Mouse (Mus musculus): ENCODE measurements around the gene Il12a. TPM values are rescaled to one million over a fixed set of nuclear protein-coding genes. Genes with fewer than 3 reads are reported as not detected.
A peak's percentile ranks its signal among the peaks of the same experiment; 100 is the strongest.

Il12a gene
- polyA plus RNA-seq (2015; fragmentation: Nextera tagmentation; extraction: Ambion mirVana) = 0.15 TPM in 1 of 2 replicates, not detected in the other

- no peak for ATAC-seq (replicated peaks; ENCODE audit: insufficient number of reproducible peaks, insufficient read depth, low FRiP score, low read depth)
- H3K4me2 ChIP-seq = peak within 1 kb of the TSS; percentile 50
- peak within 1 kb of the TSS; percentile 31 for H3K4me3 ChIP-seq
- WGBS = 92% methylated on average over 4 of the region's 4 CpGs
- no peaks in the 10 kb centered on the region for H3K27me3 ChIP-seq
- H3K27ac ChIP-seq = no peak within 1 kb of the TSS
- H3K36me3 ChIP-seq = no peaks in the 10 kb centered on the region
- H3K9me3 ChIP-seq (replicated peaks) = no peaks in the 10 kb centered on the region
- no peaks in the 10 kb centered on the region; the same call in 1 of the 2 replicates for H3K4me1 ChIP-seq (replicated peaks)
- no peak within 1 kb of the TSS for H3K9ac ChIP-seq
Measured at GRCm38 (mm10) chr3:68690344-68690743, at the start of gene Il12a. Gene Il12a (plus strand): TSS chr3:68690644.

- no peaks in the 10 kb centered on the region for H3K27me3 ChIP-seq
- no peak overlapping the region for H3K9ac ChIP-seq
- no peaks in the 10 kb centered on the region for H3K36me3 ChIP-seq
- no peaks in the 10 kb centered on the region for H3K4me1 ChIP-seq (replicated peaks)
- ATAC-seq (replicated peaks; ENCODE audit: insufficient number of reproducible peaks, insufficient read depth, low FRiP score, low read depth) = no peak
- no peak overlapping the region for H3K4me2 ChIP-seq
- H3K9me3 ChIP-seq (replicated peaks) = no peaks in the 10 kb centered on the region
- no peak overlapping the region for H3K27ac ChIP-seq
- WGBS = 81% methylated on average over 7 of the region's 7 CpGs
- H3K4me3 ChIP-seq = no peak overlapping the region
Measured at GRCm38 (mm10) chr3:68642935-68643334, 47.5 kb upstream of the Il12a start.

GRCm38 (mm10) chr3:68646387-68647130 lies 43.9 kb upstream of the Il12a start:
- no peaks in the 10 kb centered on the region for H3K9me3 ChIP-seq (replicated peaks)
- no peaks in the 10 kb centered on the region for H3K36me3 ChIP-seq
- no peak overlapping the region for H3K27ac ChIP-seq
- H3K27me3 ChIP-seq = no peaks in the 10 kb centered on the region
- H3K9ac ChIP-seq = no peak overlapping the region
- whole genome bisulfite sequencing = 77% methylated on average over 6 of the region's 6 CpGs
- H3K4me3 ChIP-seq = no peak overlapping the region
- H3K4me2 ChIP-seq = no peak overlapping the region
- ATAC-seq (replicated peaks; ENCODE audit: insufficient number of reproducible peaks, insufficient read depth, low FRiP score, low read depth) = no peak
- no peaks in the 10 kb centered on the region for H3K4me1 ChIP-seq (replicated peaks)

DNA sequence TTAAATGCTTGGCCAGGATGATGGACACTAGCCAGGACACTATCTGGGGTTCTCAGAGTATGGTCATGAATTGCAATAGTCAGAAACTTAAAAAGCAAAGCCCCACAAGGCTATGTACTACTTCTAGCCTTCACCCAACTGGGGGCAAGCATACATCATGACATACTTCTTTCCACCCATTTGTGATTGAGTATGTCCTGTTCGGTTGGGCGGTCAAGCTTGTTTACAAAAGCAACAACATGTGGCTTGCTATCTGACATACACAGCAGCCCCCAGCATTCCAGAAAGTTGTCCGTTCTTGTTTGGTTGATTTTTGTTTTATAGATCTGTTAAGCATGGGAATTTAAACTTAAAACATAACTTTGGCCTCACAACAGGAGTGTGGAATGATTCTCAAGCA lies 43.2 kb upstream of the Il12a start:
- Histone ChIP-seq H3K27me3 (no peaks in the 10 kb centered on the region), H3K4me2 (no peak overlapping the region), H3K4me3 (no peak overlapping the region), H3K9me3 (replicated peaks) (no peaks in the 10 kb centered on the region), H3K4me1 (replicated peaks) (no peaks in the 10 kb centered on the region), H3K36me3 (no peaks in the 10 kb centered on the region), H3K27ac (no peak overlapping the region), H3K9ac (no peak overlapping the region)
- ATAC-seq (replicated peaks; ENCODE audit: insufficient number of reproducible peaks, insufficient read depth, low FRiP score, low read depth) = no peak
- WGBS = 69% methylated on average over 3 of the region's 3 CpGs

DNA sequence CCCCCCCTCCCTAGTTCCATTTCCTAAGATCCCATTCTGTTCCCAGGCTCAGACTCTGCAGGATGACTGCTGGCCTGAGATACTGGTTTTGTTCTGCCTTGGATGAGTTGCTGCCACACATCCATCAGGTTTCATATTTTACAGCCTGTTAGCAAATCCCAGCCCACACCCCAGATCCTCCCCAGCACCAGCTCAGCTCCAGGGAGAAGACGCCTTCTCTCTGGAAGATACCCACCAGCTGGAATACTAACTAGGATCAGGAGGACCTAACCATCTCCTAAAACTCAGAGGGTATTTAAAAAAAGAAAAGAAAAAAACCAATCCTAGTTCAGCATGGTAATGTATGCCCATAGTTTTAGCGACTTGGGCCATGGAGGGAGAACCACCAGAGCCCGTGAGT lies 40.2 kb upstream of the Il12a start:
- Histone ChIP-seq H3K27me3 (no peaks in the 10 kb centered on the region), H3K27ac (no peak overlapping the region), H3K4me2 (no peak overlapping the region), H3K4me3 (no peak overlapping the region), H3K36me3 (no peaks in the 10 kb centered on the region), H3K4me1 (replicated peaks) (no peaks in the 10 kb centered on the region), H3K9ac (no peak overlapping the region), H3K9me3 (replicated peaks) (no peaks in the 10 kb centered on the region)
- WGBS = 81% methylated on average over 3 of the region's 3 CpGs
- ATAC-seq (replicated peaks; ENCODE audit: insufficient number of reproducible peaks, insufficient read depth, low FRiP score, low read depth) = no peak

GRCm38 (mm10) chr3:68656607-68657352 lies 33.7 kb upstream of the Il12a start:
- Histone ChIP-seq H3K4me3 (no peak overlapping the region), H3K9ac (no peak overlapping the region), H3K9me3 (replicated peaks) (no peaks in the 10 kb centered on the region), H3K36me3 (no peaks in the 10 kb centered on the region), H3K27ac (no peak overlapping the region), H3K4me2 (no peak overlapping the region), H3K4me1 (replicated peaks) (peaks cover 11% of the 10 kb centered on the region), H3K27me3 (no peaks in the 10 kb centered on the region)
- WGBS = 74% methylated on average over 4 of the region's 4 CpGs
- no peak for ATAC-seq (replicated peaks; ENCODE audit: insufficient number of reproducible peaks, insufficient read depth, low FRiP score, low read depth)

DNA sequence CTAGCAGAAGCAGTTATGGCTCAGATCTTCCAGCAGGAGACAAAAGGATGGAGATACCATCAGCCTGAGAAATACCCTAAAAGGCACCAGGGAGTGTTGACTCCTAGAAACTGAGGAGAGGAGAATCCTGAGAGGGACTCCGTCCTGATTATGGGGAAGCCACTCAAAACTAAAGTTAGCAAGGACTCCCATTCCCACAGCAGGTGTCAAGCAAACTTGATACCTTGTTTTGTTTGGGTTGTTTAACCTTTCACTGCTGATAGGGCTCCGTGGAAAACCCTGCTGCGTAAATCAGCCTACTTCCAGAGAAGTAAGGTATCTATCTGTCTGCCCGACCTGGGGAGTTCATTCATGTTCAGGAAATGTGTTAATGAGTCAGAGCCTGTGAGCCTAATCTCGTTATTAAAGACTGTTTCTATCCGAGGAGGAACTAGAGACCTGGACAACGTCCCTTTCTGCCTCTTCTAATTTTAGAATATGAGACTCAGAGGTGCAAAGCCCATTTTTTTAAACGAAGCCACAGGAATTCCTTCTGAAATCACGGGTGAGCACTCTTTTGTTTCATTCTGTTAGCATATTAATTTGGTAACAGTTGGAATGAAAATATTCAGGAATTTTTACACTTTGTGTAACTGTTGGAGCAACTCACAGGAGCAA lies 32.7 kb upstream of the Il12a start:
- no peaks in the 10 kb centered on the region for H3K9me3 ChIP-seq (replicated peaks)
- no peak overlapping the region for H3K27ac ChIP-seq
- no peak overlapping the region for H3K4me3 ChIP-seq
- no peak overlapping the region for H3K4me2 ChIP-seq
- 8% methylated on average over 9 of the region's 9 CpGs for WGBS
- H3K9ac ChIP-seq = no peak overlapping the region
- peaks cover 11% of the 10 kb centered on the region for H3K4me1 ChIP-seq (replicated peaks)
- no peaks in the 10 kb centered on the region for H3K27me3 ChIP-seq
- no peaks in the 10 kb centered on the region for H3K36me3 ChIP-seq
- ATAC-seq (replicated peaks; ENCODE audit: insufficient number of reproducible peaks, insufficient read depth, low FRiP score, low read depth) = no peak

DNA sequence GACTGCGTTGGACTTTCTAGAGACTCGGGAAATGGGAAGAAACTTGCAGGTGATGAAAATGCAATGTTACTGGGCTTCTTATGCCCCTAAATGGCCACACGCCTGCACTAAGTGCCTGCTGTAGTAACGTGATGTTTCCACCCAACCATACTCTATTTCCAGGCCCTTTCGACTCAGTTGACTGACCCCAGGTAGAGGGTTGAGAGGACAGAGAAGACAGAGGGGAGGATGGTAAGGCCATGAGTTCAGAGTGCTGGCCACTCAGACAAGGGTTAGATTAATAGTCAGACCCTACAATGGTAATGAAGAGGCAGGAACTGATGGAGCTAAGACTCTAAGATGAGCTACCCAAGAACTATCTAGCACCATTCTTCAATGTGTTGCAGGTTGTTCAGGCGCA lies 30.4 kb upstream of the Il12a start:
- Histone ChIP-seq H3K4me2 (no peak overlapping the region), H3K27me3 (no peaks in the 10 kb centered on the region), H3K9me3 (replicated peaks) (no peaks in the 10 kb centered on the region), H3K27ac (no peak overlapping the region), H3K36me3 (no peaks in the 10 kb centered on the region), H3K9ac (no peak overlapping the region), H3K4me3 (no peak overlapping the region), H3K4me1 (replicated peaks) (peaks cover 11% of the 10 kb centered on the region)
- WGBS = 89% methylated on average over 6 of the region's 6 CpGs
- ATAC-seq (replicated peaks; ENCODE audit: insufficient number of reproducible peaks, insufficient read depth, low FRiP score, low read depth) = no peak

DNA sequence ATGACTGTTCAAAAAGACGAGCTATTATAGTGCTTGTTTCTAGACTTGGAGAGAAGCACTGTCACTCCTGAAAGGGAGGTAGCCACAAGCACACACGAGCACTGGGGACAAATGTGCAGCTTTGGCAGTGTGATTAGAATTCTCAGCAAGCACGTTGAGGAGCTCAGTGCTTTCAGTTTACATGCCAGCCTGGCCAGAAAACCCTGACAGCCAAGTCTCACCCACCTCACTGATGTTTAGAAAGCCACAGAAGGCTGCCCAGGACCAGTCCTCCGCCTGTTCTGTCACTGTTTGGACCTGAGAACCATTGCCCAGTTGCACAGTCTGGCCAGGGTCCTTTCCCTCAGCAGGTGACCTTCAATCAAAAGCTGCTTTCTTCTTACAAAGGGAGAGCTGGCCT lies 29.9 kb upstream of the Il12a start:
- Histone ChIP-seq H3K9me3 (replicated peaks) (no peaks in the 10 kb centered on the region), H3K9ac (no peak overlapping the region), H3K4me1 (replicated peaks) (peaks cover 11% of the 10 kb centered on the region), H3K4me3 (no peak overlapping the region), H3K36me3 (no peaks in the 10 kb centered on the region), H3K4me2 (no peak overlapping the region), H3K27ac (no peak overlapping the region), H3K27me3 (no peaks in the 10 kb centered on the region)
- WGBS = 44% methylated on average over 4 of the region's 4 CpGs
- no peak for ATAC-seq (replicated peaks; ENCODE audit: insufficient number of reproducible peaks, insufficient read depth, low FRiP score, low read depth)

DNA sequence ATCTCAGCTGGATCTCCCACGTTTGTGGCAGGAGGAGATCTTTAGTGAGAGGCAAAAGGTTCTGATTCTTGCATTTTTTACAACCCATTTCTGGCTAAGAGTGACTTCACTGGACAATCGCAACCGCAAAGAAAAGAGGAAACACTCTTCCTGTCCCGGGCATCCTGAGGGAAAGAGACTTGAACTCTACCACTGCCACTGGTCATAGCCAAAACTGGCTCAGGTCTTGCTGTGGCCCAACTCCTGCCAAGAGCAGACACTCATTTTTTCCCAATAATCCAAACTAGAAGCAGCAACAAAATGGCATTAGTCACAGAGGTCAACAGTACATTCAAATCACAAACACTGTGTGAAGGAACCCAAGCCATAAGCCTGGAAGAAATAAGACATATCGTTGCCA lies 28.1 kb upstream of the Il12a start:
- Histone ChIP-seq H3K27ac (no peak overlapping the region), H3K9me3 (replicated peaks) (no peaks in the 10 kb centered on the region), H3K9ac (no peak overlapping the region), H3K4me1 (replicated peaks) (peaks cover 9% of the 10 kb centered on the region), H3K27me3 (no peaks in the 10 kb centered on the region), H3K36me3 (no peaks in the 10 kb centered on the region), H3K4me3 (no peak overlapping the region), H3K4me2 (no peak overlapping the region)
- WGBS = 64% methylated on average over 5 of the region's 5 CpGs
- no peak for ATAC-seq (replicated peaks; ENCODE audit: insufficient number of reproducible peaks, insufficient read depth, low FRiP score, low read depth)

DNA sequence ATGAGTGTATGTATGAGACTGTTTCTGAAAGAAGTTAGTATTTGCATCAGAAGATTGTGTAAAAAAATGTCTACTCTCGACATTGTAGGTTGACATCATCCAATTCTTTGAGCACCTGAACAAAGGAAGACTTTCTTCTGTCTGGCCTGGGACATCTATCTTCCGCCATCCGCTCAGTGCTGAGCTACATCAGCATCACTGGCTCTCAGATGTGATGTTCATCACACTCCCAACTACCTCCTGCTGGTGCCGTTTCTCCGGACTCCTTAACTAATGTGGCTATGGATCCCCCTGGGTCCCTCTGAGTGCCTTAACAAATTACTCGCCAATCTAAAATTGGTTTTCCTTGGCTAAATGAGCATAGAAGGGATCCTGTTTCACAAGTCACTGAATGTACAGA lies 26.1 kb upstream of the Il12a start:
- no peak overlapping the region for H3K9ac ChIP-seq
- no peaks in the 10 kb centered on the region for H3K36me3 ChIP-seq
- no peak for ATAC-seq (replicated peaks; ENCODE audit: insufficient number of reproducible peaks, insufficient read depth, low FRiP score, low read depth)
- WGBS = 83% methylated on average over 6 of the region's 6 CpGs
- H3K27me3 ChIP-seq = no peaks in the 10 kb centered on the region
- H3K4me1 ChIP-seq (replicated peaks) = 0 out of 2 replicates have a peak, but pooled peaks cover 3% of the 10 kb centered on the region
- no peak overlapping the region for H3K4me3 ChIP-seq
- no peak overlapping the region for H3K27ac ChIP-seq
- no peak overlapping the region for H3K4me2 ChIP-seq
- H3K9me3 ChIP-seq (replicated peaks) = no peaks in the 10 kb centered on the region
